Mouse (Mus musculus) intestine, postnatal 0 days (tissue): ENCODE measurements at regions not wholly inside any gene's neighbourhood (a gene's known extent, or its start where the extent isn't known, plus 50 kb on each side); places are given as distances from the start of the nearest gene placed in this dataset.

Experiments used
- ATAC-seq: fragments of 200-750 bp; cut with Nextera tagmentation; 2 replicates; pipeline ENCODE4 v1.8.0; 2017; ENCODE audit warnings: mild to moderate bottlenecking, moderate TSS enrichment, moderate library complexity
- H3K27ac ChIP-seq: fragments of 300-500 bp; sonication (generic); 2 replicates; pipeline ENCODE4 v1.5.1; 2014; ENCODE audit warnings: mild to moderate bottlenecking, low read depth, low read length, moderate library complexity
- H3K27me3 ChIP-seq: fragments of 300-500 bp; sonication (generic); replicated peaks from 2 replicates; pipeline ENCODE4 v1.6.1; 2014; ENCODE audit warnings: low read length, mixed read lengths; ENCODE audit not compliant: control insufficient read depth, insufficient read depth
- H3K36me3 ChIP-seq: fragments of 300-500 bp; sonication (generic); 2 replicates; pipeline ENCODE4 v1.6.1; 2014; ENCODE audit warnings: mild to moderate bottlenecking, moderate library complexity; ENCODE audit not compliant: control insufficient read depth, insufficient read depth
- H3K4me1 ChIP-seq: fragments of 300-500 bp; sonication (generic); replicated peaks from 2 replicates; pipeline ENCODE4 v1.6.1; 2014; ENCODE audit warnings: antibody characterized with exemption, low read length, mixed read lengths; ENCODE audit not compliant: control insufficient read depth, insufficient read depth
- H3K4me2 ChIP-seq: fragments of 300-500 bp; sonication (generic); replicated peaks from 2 replicates; pipeline ENCODE4 v1.6.1; 2014; ENCODE audit warnings: low read depth, mild to moderate bottlenecking, moderate library complexity
- H3K4me3 ChIP-seq: fragments of 300-500 bp; sonication (generic); 2 replicates; pipeline ENCODE4 v1.5.1; 2014; ENCODE audit warnings: low read depth, low read length
- H3K9ac ChIP-seq: fragments of 300-500 bp; sonication (generic); 2 replicates; pipeline ENCODE4 v1.6.1; 2014; ENCODE audit warnings: mild to moderate bottlenecking, low read depth, low read length
- H3K9me3 ChIP-seq: fragments of 300-500 bp; sonication (generic); 2 replicates; pipeline ENCODE4 v1.6.1; 2016; ENCODE audit warnings: mixed run types; ENCODE audit not compliant: control insufficient read depth
- CTCF ChIP-seq: sonication (generic); IDR thresholded peaks from 2 replicates; pipeline ENCODE4 v1.5.1; 2016; ENCODE audit warnings: low read depth, mild to moderate bottlenecking, control low read depth, antibody characterized with exemption, moderate library complexity
- WGBS: fragments of 180-500 bp; shearing (Covaris S2); extraction: QIAGEN DNeasy Blood & Tissue Kit; methylation state at CpG from one replicate; pipeline ENCODE4 v1.1.7; 2014; 5-methylcytosine and 5-hydroxymethylcytosine counted together

- Histone ChIP-seq H3K27ac (no peak overlapping the region), H3K4me2 (no peak overlapping the region), H3K9ac (no peak overlapping the region), H3K27me3 (no peaks in the 10 kb centered on the region), H3K4me3 (no peak overlapping the region), H3K4me1 (no peaks in the 10 kb centered on the region), H3K36me3 (no peaks in the 10 kb centered on the region), H3K9me3 (no peaks in the 10 kb centered on the region)
- ATAC-seq, result no peak
- TF ChIP-seq CTCF, result no peak
- WGBS, result 31% methylated on average over 4 of the region's 4 CpGs
Observed at GRCm38 (mm10) chr11:17864833-17865397, 88.8 kb downstream of the Etaa1 start.

- 86% methylated on average over 2 of the region's 2 CpGs for WGBS
- no peaks in the 10 kb centered on the region for H3K4me1 ChIP-seq
- H3K27me3 ChIP-seq, result no peaks in the 10 kb centered on the region
- no peak overlapping the region for H3K27ac ChIP-seq
- no peak overlapping the region for H3K4me2 ChIP-seq
- no peak overlapping the region for H3K4me3 ChIP-seq
- H3K36me3 ChIP-seq, result no peaks in the 10 kb centered on the region
- TF ChIP-seq CTCF, result no peak
- H3K9ac ChIP-seq, result no peak overlapping the region
- ATAC-seq, result no peak
- H3K9me3 ChIP-seq, result no peaks in the 10 kb centered on the region
Observed at GRCm38 (mm10) chr11:17870690-17871089, 83.0 kb downstream of the Etaa1 start.

GRCm38 (mm10) chr11:17871920-17872319, 81.8 kb downstream of the Etaa1 start:
- 77% methylated on average over 7 of the region's 7 CpGs for WGBS
- ATAC-seq, result no peak
- H3K27me3 ChIP-seq, result no peaks in the 10 kb centered on the region
- TF ChIP-seq CTCF, result no peak
- no peak overlapping the region for H3K4me2 ChIP-seq
- H3K4me3 ChIP-seq, result no peak overlapping the region
- H3K9ac ChIP-seq, result no peak overlapping the region
- H3K36me3 ChIP-seq, result no peaks in the 10 kb centered on the region
- H3K4me1 ChIP-seq, result no peaks in the 10 kb centered on the region
- no peak overlapping the region for H3K27ac ChIP-seq
- no peaks in the 10 kb centered on the region for H3K9me3 ChIP-seq

- Histone ChIP-seq H3K4me2 (no peak overlapping the region), H3K9me3 (no peaks in the 10 kb centered on the region; the same call in 1 of the 2 replicates), H3K27ac (no peak overlapping the region), H3K9ac (no peak overlapping the region), H3K36me3 (no peaks in the 10 kb centered on the region), H3K27me3 (no peaks in the 10 kb centered on the region), H3K4me3 (no peak overlapping the region), H3K4me1 (no peaks in the 10 kb centered on the region)
- WGBS, result 73% methylated on average over 1 of the region's 1 CpGs
- no peak for TF ChIP-seq CTCF
- no peak for ATAC-seq
Observed at GRCm38 (mm10) chr11:17883276-17883675, 70.4 kb downstream of the Etaa1 start.
